Mouse (Mus musculus) lung, adult 18-20 months (tissue): ENCODE measurements around the gene Snph.

Experiments
- DNase-seq, 2 experiments: peaks; one replicate each; pipeline ENCODE4 v3.0.0; 2022; ENCODE audit warnings: mixed read lengths in 2 of 2

The Snph gene

GRCm38 (mm10) chr2:151602106-151602505, 30.3 kb downstream of the Snph start:
- no peak for DNase-seq

DNA sequence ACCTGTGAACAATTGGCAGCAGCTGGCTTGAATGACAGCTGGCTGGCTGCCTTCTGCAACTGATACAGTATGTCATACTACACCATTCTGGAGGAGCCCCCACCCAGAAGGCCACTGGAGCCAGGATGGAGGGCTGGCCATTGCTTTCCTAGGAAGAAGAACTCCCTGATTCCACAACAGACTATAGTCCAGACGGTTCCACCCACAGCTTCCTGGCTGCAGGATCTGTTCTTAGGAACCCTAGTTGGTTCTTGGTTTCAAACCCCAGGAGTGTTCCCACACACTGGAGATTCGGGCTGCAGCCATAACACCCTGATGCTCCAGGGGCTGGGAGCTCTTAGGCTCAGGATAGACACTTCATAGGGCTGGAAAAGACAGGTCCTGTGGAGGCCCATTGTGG, 34.3 kb downstream of the Snph start:
- no peak for DNase-seq

GRCm38 (mm10) chr2:151587306-151587705, 45.1 kb downstream of the Snph start:
- DNase-seq, result peak; percentile 37 to 38

GRCm38 (mm10) chr2:151586807-151587206, 45.6 kb downstream of the Snph start:
- no peak for DNase-seq

DNA sequence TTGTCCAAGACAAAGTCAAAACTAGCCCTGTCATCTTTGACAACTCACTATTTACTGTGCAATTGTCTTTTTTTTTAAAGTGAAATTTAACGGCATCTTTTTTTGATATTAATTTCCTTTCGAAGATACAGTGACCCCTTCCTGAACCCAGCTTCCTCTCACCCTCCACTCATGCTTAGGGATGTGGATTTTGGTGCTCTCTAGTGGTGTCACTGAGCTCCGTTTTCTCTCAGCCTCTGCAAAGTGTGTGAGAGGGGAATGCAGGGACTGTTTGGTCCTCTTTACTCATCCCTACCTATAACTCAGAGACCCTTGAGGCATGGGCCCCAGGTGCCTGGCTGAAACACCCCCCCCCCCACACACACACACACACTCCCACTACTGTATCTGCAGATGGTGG, 46.5 kb downstream of the Snph start:
- DNase-seq, result no peak

- no peak for DNase-seq
Observed at GRCm38 (mm10) chr2:151580945-151581344, 51.4 kb downstream of the Snph start.

GRCm38 (mm10) chr2:151579183-151579582, 53.2 kb downstream of the Snph start:
- DNase-seq, result no peak

DNA sequence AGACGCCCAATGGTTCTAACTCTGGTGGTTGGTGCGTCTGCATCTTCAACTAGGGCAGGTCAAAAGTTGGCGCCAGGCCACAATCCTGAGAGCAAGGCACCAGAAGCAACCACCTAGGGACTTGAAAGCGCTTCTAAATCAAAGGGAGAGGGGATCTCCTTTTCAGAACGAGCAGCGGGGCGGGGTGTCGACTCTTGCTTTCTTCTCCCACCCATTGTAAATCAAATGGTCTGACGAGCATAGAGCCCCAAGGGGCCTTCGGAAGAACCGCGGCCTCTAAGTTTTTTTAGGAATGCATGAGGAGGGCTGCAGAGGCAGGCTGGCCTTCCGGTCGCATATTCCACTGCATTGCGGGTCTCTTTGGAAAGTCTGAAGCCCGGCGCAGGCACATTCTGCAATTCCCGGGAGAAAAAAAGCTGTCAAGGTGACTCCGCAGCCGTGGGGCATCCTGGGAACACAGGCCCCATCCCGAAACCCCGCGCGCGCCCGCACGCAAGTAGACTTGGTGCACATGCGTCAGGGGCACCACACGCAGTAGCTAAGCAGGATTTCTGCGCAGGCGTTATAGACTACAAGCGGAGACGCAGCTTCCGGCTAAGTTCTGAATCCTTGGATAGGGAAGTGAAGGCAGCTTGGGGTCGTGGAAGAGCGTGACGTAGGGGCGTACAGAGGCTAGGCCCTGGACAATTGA, 56.5 kb downstream of the Snph start:
- peak; percentile 85 to 90 for DNase-seq

GRCm38 (mm10) chr2:151575119-151575698, 57.2 kb downstream of the Snph start:
- peak; percentile 11 to 44 for DNase-seq

- DNase-seq, result no peak
Observed at GRCm38 (mm10) chr2:151574607-151575006, 57.8 kb downstream of the Snph start.

- no peak for DNase-seq
Observed at GRCm38 (mm10) chr2:151573667-151574066, 58.7 kb downstream of the Snph start.

DNA sequence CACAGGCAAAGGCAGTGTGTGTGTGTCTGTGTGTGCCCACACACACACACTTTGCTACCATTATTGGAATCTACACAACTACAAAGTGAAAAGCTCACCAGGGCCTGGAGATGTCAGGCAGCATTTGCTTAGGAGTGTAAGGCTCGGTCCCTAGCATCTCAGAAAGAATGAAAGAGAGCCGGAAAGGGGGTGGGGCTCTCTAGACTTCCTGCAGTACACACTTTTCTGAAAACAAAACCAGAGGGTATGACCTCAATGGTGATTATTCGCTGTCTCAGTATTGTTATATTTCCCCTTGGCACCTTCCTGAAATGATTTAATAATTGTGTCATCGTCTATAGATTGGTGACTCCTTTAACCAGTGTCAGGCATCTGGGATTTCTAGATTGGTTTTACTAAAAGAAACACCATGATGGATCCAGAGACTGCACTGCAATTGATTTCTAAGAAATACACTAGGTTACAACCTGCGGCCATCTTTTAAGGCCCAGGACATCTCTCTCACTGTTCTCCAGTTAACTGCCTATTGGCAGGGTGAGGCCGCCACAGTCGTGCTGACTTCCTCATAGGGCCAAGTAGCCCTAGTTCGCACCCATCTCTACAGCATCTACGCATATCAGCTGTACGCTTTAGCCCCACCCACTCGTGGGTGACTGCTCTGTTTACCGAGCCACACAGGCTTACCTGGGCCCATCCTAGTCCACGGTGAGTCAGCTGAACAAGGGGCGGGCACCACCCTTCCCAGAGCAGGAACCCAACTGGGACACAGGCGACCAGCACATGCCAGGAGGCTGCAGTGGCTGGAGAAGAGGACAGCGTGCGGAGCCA, 60.3 kb downstream of the Snph start, which contains the start of gene Sdcbp2:
TSS of gene Sdcbp2 (plus strand) at position 750 of the 828 bp plus-strand sequence.
- DNase-seq, result peak; percentile 22 to 46

- no peak for DNase-seq
Observed at GRCm38 (mm10) chr2:151569452-151569851, 62.9 kb downstream of the Snph start.

DNA sequence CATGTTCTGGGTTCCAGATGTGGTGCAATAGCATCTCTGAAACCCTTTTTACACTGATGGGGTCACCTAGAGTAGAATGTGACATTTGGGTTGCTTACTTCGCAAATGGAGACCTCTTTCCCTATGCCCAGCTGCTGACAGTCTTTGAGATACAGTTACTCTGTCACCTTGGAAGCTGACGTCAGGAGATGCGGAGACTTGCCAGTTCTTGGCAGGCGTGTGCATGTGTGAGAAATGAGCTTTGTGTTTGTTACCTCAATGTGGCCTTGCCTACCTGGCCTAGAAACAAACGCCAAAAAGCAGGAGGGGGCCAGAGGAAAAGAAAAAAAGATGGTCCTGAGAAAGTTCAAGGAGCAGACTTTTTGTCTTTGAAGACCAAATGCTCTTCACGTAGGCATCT, 65.5 kb downstream of the Snph start:
- DNase-seq, result no peak

- DNase-seq, result no peak
Observed at GRCm38 (mm10) chr2:151564986-151565385, 67.4 kb downstream of the Snph start.

DNA sequence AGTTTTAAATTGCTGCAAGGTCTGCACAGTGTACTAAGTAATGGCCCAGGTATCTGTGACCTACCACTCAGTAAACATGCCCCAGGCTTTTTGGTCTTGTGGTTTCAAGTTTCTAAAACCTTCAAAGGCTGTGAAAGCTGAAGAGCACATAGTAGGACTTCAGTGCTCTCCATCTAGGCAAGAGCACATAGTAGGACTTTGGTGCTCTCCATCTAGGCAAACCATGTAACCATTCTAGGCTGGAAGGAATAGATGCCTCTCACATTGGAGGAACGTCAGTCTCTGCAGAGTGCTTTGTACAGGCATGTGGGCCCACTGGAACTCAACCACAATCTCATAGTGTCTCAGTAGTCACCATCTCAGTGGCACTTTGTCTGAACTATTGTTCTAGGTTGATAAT, 68.4 kb downstream of the Snph start:
- no peak for DNase-seq

DNA sequence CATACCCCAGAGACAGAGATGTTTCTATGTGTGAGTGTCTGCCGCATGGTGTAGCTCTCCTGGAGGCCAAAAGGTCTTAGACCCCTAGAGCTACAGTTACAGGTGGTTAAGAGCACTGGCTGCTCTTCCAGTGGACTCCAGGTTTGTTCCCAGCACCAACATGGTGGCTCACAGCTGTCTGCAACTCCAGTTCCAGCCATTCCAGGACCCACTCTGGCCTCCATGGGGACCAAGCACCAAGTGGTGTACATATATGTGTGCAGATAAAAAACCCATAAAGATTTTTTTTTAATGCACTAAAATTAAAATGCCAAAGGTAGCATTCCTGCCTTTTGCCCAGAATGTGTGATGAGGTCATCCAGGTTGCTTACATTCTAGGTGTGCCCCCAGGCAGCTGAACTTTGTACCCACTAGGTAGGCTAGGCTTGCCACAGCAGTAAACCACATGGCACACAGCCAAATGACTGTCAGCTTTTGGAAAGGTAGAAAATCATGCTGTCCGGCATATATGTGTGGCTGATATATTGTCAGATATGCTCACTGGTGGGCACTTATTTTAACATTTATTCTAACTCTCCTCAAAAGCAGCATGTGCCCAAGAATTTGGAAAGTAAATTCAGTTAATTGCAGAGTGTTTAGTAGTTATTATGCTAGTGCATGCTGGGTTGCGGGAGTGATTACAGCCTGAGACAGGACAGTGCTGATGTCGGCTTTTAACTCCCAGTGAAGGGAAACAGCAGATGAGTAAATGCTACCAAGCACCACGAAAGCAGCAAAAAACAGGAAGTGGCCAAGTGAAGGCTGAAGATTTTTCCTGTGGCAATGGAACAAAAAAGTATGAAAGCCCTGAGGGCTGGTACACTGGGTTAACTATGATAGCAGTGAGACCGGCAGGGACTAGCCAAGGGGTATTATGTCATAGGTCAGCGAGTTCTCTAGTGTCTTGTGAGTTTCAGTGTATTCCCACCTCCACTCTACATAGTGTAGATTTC, 69.2 kb downstream of the Snph start:
- no peak for DNase-seq

GRCm38 (mm10) chr2:151549615-151550121, 82.7 kb downstream of the Snph start:
- DNase-seq, result no peak

GRCm38 (mm10) chr2:151546571-151546970, 85.8 kb downstream of the Snph start:
- no peak for DNase-seq

DNA sequence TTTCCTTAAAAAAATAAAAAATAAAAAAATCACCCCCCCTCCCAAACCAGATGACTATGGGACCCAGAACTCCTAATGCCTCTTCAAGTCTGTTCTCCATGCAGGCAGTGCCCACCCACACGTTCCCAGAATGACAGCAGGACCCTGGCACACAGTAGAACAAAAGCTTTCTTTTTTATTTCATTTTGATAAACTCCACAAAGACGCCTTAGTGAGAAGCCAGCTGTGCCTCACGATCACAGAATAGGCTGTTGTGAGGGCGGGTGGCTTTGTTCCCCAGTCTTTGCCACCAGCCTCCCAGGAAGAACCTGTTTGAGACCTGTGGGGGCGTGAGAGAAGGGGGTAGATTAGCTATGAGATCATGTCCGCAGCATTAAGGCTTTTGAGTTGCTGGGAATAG, 87.7 kb downstream of the Snph start:
- DNase-seq, result no peak

- DNase-seq, result peak; percentile 66 to 84
Observed at GRCm38 (mm10) chr2:151543063-151543895, 89.1 kb downstream of the Snph start.
